Mouse (Mus musculus): ENCODE data around the gene Serpina3i.

- TF ChIP-seq CTCF (IDR thresholded peaks at IDR 0.05; ENCODE audit: control insufficient read depth, insufficient read depth, low read length): no peak
- no peak for TF ChIP-seq POLR2A (IDR thresholded peaks at IDR 0.05; ENCODE audit: borderline replicate concordance, control insufficient read depth, low read depth, low read length)
These were observed 32.2 kb upstream of the Serpina3i start for GRCm38 (mm10) chr12:104230762-104231161.
